Mouse (Mus musculus) 416B (cell line): ENCODE measurements around the gene Gm20388.

Experiments
- DNase-seq: peaks from one replicate; pipeline ENCODE4 v3.0.0; 2011; ENCODE audit warnings: low read depth

The Gm20388 gene

DNA sequence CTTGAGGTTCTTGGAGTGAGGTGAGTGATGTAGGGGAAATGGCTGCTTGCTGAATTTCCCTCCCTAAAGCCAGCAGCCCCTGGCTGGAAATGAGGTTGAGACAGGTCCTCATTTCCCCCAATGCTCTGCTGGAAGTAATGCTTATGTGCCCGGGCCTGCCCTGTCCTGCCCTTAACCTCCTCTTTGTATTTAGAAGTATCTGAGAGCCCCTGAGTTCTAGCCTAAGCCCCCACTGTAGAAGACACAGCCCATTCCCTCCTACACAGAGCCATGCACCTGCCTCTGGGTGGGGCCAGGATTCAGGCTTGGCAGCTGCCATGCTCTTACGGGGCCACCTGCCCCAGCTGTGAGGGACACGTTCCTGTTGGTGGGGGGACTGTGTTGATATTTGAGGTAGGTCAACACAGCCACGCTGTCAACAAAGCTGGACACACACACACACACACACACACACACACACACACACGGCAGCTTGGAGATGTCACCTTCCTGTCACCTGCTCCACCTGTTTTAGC lies 2787.7 kb downstream of the Gm20388 start:
- DNase-seq = no peak

DNA sequence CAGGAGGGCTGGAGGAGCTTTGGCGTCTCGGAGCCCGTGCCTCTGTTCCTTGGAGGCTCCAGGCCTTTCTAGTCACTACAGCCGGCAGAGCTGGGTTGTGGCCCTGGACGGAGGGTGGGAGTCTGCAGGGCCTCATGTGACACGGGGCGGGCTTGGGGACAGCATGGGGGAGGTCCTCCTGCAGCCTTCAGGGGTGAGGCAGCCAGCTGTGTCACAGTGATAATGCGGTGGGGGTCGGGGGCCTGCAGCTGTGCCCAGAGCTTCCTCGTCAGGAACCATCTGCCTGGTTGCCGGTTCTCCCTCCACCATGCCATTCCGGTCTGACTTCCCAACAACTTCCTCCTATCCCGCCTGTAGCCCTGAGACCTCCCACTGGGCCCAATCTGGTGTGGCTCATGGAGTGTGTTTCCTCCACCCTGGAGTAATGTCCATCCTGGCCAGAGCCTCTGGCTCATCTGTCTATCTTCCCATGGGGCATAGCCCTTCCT lies 2788.4 kb downstream of the Gm20388 start, which contains the start of gene Cbfa2t3:
Cbfa2t3 (minus strand) TSS at position 105 of the 488 bp plus-strand sequence.
- DNase-seq = peak; percentile 100

DNA sequence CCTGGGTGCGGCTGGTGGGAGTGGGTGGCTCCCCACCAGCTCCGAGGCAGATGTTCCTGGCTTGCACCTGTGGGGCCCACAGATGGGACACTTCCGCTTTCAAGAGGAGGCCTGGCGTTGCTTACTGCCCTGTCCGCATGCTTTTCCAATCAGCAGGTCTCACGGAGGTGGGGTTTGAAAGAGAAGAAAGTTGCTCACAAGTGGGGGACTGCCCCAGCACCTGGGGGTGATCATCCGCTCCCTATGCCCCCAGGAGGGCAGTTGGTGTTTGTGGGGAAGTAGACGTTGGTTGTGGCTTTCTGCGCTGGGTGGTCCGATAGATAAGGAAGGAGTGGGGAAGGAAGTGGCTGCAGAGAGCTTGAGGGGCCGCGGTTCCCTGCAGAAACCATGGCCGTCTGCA lies 2790.0 kb downstream of the Gm20388 start:
- DNase-seq = peak; percentile 100

DNA sequence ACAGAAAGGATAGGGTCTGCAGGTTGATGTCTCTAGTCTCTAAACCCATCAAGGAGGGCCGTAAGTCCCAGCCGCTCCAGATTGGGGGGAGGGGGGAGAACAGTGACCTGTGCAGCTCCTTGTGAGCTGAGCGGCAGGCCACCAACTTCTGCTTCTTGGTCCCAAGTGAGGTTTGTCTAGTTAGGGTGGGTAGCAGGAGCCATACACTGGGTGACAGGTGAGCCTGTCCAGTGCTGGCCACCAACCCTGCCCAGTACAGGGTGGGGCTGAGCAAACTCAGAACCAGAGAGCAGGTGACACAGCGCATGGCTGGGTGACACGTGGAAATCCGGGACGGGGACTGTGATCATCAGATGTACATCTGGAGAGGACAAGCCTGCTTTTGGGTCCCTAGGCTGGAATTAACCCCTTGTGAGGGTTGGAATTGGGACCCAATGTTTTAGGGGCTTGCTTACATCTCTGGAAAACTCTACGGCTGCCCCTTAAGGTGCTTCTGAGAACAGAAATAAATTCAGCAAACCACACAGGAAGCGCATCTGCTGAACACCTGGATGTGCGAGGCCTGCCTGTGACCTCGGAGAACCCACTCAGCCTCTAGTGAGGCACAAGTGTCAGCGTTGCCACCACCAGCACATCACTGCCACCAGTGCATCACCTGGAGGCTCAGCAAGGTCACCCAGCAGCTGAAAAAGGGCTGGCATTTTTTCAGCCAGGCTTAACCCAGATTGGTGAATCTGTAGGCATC lies 2791.0 kb downstream of the Gm20388 start:
- no peak for DNase-seq

DNA sequence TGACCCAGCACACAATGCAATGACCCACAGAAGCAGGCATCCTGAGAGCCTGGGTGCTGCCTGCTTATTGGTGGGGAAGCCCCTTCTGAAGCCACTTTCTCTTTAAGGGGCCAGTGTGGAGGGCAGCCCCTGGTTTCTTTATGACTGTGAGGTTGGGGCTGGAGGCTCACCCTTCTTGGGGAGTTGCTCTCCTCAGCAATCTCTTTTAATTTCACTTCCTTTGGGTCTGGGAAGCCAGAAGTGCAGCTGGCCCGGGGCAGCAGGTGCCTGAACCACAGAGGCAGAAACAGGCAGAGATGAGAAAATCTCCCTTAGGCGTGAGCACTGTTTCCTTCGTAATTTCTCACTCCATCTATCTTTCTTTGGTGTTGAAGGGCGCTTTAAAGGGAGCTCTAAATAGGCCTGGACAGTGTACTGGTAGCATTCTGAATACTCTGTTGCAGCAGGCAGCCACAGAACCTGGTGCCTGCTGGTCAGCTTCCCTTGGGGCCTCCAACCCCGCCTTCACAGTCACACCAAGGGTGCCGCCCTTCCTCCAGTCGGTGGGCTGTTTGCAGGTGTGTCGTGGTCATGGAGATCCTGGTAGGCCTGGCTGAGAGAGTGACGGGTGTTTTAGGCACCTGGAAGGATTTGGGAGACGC lies 2791.8 kb downstream of the Gm20388 start:
- DNase-seq = peak; percentile 84

DNA sequence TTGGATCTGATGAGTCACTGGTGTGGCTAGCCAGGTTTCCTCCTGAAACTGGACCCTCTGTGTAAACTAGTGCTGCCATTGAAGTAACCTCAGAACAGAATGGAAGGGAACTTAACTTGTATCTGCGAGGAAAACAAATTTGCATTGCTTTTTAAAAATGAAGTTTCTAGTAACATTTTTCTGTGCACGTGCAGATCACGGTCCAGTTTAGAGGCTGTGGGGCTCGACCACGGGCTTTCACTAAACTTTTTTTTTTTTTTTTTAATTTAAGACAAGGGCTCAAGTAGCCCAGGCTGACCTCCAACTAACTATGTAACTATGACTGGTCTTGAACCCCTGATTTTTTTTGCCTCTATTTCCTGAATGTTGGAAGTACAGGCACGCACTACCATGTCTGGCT lies 2792.3 kb downstream of the Gm20388 start:
- no peak for DNase-seq

DNA sequence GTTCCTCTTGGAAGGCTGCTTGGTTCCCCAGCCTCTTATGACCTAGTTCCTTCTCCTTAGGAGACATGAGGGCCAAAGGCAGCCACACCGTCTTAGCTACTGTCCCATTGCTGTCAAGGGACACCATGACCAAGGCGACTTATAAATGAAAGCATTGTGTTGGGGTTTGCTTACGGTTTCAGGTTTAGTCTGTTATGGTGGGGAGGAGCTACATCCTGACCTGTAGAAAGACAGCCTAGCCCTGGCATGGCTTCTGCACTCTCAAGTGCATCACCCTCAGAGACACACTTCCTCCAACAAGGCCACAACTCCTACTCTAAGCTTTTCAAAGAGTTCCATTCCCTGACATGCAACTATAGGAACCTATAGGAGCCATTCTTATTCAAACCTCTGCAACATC lies 2794.0 kb downstream of the Gm20388 start:
- no peak for DNase-seq

DNA sequence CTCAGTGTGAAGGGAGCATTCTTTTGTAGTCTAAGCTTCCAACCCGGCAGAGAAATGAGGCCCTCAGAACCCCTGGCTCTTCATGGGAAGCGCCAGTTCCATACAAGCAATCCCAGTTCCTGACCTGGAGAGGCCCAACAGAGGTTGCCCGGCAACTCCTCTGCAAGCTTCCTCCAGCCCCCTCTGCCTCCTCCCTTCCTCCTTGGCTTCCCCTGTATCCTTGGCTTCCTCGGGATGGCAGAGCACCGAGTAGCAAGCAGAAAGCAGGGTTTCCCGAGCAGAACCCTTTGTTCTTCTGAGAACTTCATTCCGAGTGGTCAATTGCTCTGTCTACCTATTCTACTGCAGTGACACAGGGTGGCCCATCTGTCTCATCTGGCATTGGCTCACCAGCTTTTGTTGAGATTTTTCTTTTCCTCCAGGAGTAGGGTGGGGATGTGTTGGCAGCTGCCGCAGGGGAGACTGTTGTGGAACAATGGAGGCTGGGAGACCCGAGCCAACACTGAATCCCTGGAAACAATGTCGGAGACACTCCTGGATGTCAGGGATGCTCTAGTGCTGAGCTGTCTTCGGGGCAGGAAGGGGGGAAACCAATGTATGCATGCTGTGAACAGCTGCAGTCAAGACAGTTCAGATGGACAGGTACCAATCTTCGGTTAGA lies 2795.4 kb downstream of the Gm20388 start:
- DNase-seq = no peak

DNA sequence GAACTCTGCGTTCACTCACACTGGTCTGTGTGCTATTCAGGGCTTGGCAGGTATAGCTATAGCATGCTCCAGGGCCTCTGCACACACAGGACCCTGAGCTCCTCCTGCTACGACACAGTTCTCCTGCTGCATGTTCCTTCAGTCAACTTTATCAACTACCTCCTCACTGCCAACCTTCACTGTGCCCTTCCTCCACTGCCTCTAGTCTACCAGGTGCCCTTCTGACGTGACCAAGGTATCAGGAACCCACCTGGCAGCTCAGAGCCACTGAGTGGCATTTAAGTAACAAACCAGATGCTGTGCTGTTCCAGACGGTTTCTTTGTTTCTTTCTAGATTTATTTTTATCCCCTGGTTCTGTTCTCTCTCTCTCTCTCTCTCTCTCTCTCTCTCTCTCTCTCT lies 2796.5 kb downstream of the Gm20388 start:
- DNase-seq = no peak

DNA sequence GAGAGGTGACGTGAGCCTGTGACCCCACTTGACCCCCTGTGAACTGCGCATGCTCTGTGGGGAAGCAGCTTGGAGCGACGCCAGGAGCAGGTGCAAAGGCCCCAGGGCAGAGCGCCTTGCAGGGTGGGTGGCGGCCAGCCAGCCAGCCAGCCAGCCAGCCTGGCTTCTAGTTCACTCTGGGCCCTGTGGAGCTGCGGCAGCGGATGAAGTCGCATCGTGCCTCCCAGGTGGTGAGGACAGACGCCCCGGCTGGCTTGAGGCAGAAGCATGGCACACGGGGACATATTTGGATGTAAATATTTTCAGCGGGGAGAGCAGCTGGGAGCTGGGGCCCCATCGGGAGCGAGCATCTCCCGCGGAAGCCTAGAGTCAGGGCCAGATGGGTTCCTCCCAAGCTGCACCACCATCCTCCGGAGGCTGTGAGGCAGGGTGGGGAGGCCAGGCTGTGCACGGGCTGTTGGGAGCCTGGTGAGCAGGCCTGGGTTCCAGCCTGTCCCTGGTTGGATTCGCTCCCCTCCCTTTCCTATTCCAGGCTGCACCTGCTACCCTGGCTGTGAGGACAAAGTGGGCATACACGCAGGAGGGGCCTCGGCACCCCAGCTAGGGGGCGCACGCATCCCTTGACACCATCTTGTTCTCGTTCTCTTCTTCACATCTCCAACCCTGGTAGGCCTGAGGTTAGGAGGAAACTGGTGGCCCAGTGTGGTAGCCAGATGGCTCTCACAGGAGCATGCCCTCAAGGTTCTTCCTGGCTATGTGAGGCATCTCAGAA lies 2798.9 kb downstream of the Gm20388 start:
- DNase-seq = peak; percentile 55

DNA sequence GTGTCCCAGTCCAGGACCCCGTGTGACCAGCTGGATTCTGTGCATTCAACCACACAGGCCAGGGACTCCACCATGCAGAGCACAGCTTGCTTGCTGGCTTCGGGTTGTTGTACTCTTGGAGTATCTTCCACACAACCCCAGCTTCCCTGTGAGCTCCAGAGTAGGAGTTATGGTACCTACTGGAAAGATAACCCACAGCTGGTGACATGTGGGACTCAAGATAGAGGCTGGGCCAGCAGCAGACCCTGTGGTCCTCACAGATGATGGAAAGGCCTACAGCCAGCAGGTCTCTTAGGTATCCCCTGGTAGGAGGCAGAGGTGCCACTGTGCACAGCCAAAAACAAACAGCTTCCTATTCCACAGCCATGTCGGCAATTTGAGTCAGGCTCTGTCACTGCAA lies 2800.8 kb downstream of the Gm20388 start:
- no peak for DNase-seq

DNA sequence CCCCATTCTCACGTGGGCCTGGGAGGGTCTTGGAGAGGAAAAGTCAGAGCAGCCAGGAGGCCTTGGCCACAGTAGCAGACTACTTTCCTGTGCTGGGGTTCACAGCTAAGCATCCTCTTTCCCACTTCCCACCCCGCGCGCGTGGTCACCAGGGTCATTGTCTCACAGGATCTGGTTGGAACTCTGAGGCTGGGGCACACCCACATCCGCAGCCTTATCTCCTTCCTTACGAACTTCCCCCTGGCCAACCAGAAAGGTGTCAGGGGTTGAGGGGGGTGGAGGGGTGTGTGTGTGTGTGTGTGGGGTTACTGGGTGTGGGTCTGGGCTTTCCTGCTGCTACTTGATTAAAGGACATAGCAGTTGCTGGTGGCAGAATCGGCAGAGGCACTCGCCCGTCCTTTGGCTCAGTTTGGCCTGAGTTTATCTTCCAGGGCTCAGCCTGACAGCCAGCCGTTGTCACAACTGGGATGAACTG lies 2801.3 kb downstream of the Gm20388 start:
- DNase-seq = peak; percentile 100

DNA sequence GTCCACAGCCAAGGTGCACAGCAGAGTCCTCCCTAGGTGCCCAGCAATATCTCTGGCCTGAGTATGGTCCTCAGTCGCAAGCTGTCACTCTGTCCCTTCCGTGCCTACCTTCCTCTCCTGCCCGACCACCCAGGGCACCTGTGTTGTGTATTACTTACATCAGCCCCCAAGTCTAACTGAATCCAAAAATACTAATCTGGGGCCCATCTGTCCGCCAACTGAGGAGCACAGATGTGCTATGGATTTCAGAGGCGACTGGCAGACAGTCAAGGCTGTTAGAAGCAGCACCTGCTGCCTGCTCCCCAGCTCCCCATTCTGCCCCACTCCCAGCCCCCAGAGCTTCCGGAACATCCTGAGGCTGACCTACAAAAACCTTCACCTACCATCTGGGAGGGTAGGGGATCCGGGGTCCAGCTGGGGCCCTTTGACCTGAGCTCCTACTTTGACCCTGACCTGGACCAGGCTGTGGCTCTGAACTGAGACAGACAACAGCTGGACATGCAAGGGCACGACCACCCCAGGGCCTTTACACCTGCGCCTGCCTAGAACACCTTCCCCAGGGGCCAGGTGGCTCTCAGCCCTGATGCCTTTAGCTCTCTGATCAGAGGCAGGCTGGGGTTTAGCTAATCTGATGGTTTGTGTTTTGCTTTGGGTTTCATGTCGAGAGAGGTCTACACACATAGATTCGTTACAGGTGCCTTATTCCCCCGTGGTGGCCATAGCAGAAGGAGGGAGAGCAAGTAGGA lies 2801.9 kb downstream of the Gm20388 start:
- no peak for DNase-seq

DNA sequence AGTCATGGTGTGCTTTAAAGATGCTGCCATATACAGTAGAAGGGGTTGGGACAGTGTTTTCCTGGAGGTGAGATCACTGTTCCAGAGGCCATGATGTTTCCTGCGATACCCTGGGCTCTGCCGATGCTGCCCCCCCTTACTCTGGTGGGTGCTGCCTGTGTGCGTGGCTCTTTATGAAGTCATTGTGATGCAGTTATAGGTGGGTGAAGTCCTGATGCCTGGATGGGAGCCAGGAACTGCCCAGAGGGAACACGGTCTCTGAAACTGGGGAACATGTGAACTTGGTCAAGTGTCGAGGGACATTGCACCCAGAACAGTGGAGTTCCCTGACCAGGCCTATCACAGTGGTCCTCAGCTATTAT lies 2802.5 kb downstream of the Gm20388 start:
- no peak for DNase-seq

DNA sequence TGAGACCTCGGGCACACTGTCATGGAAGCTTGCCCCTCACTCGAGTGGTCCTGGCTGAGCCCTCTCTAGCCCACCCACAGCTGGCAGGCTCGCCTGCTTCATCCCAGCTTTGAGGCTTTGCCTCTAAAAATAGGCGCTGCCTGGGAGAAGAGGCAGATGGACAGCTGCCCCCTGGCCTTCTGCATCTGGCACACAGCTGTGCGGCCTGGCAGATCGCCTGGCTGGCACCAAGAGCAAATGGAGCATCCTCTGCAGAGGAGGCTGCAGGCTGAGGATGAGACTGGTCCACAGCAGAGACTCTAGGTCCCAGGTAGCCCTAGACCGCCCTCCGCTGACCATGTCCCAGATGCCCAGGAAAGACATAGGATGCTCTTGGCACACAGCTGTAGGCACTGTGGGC lies 2805.9 kb downstream of the Gm20388 start:
- DNase-seq = no peak

DNA sequence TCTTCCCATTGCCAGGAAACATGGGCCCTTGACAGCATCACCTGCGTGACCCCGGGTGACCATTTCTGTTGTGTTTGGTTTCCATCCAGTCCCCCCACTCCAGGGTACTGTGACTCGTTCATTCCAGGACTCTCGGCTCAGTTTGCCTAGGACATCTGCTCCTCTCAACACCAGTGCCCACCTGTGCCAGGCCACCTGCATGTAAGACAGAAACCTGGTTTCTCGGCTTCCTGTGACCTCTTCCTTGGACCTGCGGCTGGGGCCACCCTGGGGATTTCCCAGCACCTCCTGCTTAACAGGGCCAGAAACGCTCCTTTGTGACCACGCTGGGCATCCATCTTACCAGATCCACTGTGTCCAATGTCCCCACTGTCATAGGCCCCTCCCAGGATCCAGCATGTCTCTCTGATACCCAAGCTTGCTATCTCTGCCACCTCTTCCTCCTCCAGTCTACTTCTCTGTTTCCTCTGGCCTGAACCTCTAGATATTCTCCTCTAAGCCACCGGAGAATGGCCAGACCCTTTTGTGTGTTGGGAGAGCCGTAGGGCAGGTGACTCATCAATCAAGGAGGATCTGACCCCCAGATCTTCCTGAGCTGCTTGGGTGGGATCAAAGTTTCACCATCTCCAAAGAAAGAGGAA lies 2807.3 kb downstream of the Gm20388 start:
- DNase-seq = peak; percentile 92

DNA sequence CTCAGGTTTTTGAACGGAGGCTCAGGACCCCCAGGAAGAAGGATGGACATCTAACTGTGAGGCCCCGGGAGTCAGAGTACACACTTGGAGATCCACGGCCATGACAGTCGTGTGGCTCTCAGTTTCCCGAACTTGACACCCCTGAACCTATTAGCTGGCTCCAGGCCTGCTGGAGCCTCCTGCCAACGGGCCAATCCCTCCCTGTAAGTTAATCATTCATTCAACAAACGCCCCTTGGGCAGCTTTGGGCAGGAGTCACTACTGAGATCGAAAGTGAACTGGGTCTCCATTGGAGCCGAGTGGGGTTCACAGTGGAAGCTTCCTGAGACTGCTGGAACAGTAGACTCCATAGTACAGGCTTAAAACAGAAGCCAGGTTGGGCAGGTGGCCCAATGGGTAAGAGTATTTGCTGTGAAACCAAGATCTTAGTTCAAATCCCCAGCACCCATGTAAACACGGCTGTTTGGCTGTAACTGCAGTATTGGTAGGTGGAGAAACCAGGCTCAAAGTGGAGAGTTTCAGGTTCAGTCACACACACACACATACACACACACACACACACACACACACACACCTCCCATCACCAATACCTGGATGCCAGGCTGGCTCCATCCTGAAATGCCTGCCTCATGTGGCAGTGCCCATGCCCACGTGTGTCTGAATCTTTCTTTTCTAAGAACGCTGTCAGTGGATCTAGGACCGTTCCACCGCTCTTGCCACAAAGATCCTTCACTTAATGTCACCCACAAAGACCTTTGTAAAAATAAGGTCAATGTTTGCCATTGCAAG lies 2808.3 kb downstream of the Gm20388 start:
- peak; percentile 44 for DNase-seq

DNA sequence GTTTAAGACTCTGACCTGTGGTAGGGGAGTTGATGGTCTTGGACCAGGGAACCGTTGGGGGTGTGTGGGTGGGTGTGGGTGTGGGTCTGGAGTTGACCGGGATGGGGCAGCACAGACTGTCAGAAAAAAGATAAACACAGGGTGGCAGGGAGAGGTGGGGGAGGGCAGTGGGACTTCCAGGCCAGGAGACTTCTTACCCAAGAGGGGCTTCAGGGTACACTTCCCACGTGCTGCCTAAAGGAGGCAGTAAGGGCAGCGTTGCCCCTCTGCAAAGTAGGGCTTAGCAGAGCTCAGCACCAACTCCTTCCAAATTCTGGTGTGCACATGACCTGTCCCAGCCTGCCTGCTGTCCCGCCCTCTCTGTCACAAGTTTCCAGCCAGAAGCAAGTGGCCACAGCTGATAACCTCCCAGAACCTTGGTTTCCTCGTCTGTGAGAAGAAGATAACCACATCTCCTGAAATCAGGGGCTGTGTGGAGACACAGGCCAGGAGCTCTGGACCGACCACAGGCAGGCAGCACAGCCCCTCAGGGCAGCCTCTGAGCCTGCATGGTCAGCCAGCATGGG lies 2808.9 kb downstream of the Gm20388 start:
- DNase-seq = peak; percentile 100

DNA sequence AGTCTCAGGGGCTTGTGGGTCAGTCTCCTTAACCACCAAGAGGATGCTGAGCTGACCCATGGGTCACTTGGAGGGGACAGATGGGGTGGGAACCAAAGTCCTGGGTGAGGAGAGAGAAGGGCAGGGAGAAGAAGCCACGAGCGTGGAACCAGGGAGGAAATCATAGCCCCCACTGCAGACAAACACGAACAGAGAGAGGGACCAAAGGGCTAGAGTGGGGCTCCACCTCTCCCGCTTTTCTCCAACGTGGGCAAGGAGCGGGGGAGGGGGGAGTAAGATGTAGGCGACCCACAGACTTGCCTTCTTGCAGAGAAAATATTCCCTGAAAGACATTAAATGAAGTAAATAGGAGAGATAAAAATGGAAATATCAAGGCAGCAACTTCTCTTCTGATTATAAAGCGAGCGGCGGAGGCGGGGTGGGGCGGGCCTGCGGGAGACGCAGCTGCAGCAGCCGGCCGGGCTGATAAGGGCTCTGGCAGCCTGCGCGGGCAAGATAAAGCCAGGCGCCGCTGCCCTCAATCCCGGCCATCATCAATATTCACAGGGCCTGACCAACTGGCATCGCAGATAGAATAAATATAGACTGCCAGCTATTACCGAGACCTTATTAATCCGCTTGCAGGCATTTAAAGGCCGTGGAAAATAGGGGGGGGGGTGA lies 2809.6 kb downstream of the Gm20388 start:
- DNase-seq = peak; percentile 98
